Mouse (Mus musculus) embryonic fibroblast, embryonic 13.5 days (primary cell): ENCODE results near the gene Frem2.

ENCODE experiments used
- CTCF ChIP-seq: IDR thresholded peaks from 2 replicates; pipeline ENCODE4 v1.5.1; 2011; ENCODE audit warnings: mild to moderate bottlenecking, control low read depth, low read length, moderate library complexity, borderline replicate concordance; ENCODE audit not compliant: insufficient read depth
- POLR2A ChIP-seq: IDR thresholded peaks from 2 replicates; pipeline ENCODE4 v1.6.1; 2011; ENCODE audit warnings: low read depth, mild to moderate bottlenecking, control low read depth, low read length, moderate library complexity

GRCm38 (mm10) chr3:53475889-53476288 lies 181.3 kb downstream of the Frem2 start:
- TF ChIP-seq CTCF, result peak; percentile 71; the same call in 1 of the 2 replicates
- no peak for TF ChIP-seq POLR2A
